Comparison of ENCODE assay signal across 23 mouse cellular contexts in the genomic region with DNA sequence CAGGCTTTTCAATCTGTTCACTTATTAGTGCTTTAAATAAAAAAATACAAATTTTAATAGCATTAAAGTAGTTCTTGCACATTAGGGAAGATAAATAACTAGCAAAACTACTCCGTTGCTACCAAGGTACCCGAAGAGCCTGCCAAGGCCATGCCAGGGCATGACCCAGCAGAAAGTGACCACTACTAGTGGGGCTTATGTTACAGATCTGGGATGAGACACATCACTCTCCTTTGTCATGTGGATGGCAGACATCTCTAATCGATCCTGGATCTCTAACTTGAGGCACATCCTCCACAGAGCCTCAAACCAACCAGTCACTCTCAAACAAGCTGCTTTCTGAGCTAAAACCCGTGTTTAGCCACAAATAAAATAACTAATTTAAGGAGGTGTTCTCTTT. TPM values are rescaled to one million over a fixed set of nuclear protein-coding genes. Genes with fewer than 3 reads are reported as not detected.
"Had no signal": no experiment of that assay in that cellular context is flagged by ENCODE, and none has a peak within 500 bp of the region (broad histone marks: within the 10 kb centered on the region; RNA-seq: fewer than 3 reads in every experiment).

No protein-coding gene starts in this region.

- H3K36me3 ChIP-seq: limb, embryonic 10.5 days; limb, embryonic 13.5 days; liver, embryonic 13.5 days; midbrain, embryonic 12.5 days; midbrain, embryonic 15.5 days; neural tube, embryonic 12.5 days; neural tube, embryonic 15.5 days; stomach, embryonic 15.5 days had no signal

- H3K4me2 ChIP-seq: limb, embryonic 13.5 days; liver, embryonic 13.5 days; lung, embryonic 14.5 days; midbrain, embryonic 12.5 days; midbrain, embryonic 15.5 days; neural tube, embryonic 12.5 days; neural tube, embryonic 15.5 days; stomach, embryonic 15.5 days had no signal

- DNase-seq: kidney, adult 9 months; kidney, postnatal 14 days; kidney, postnatal 4 days; liver; liver, embryonic 13.5 days; lung, embryonic 14.5 days; right cerebral cortex, adult 18-20 months; right cerebral cortex, postnatal 14 days; right cerebral cortex, postnatal 4 days; spleen, adult 18-20 months; thymus, postnatal 25 days had no signal

- H3K4me3 ChIP-seq: limb, embryonic 10.5 days; limb, embryonic 13.5 days; liver, embryonic 13.5 days; midbrain, embryonic 12.5 days; midbrain, embryonic 15.5 days; neural tube, embryonic 12.5 days; neural tube, embryonic 15.5 days; stomach, embryonic 15.5 days had no signal

- H3K27ac ChIP-seq: limb, embryonic 10.5 days; limb, embryonic 13.5 days; liver, embryonic 13.5 days; macrophage; midbrain, embryonic 12.5 days; midbrain, embryonic 15.5 days; neural tube, embryonic 12.5 days; neural tube, embryonic 15.5 days; stomach, embryonic 15.5 days had no signal

- ATAC-seq: lung, postnatal 0 days; midbrain, embryonic 15.5 days had no signal

- H3K4me1 ChIP-seq: limb, embryonic 10.5 days; limb, embryonic 13.5 days; liver, embryonic 13.5 days; midbrain, embryonic 15.5 days; neural tube, embryonic 12.5 days; stomach, embryonic 15.5 days had no signal

- H3K27me3 ChIP-seq: limb, embryonic 13.5 days; liver, embryonic 13.5 days; midbrain, embryonic 12.5 days; midbrain, embryonic 15.5 days; neural tube, embryonic 12.5 days; neural tube, embryonic 15.5 days; stomach, embryonic 15.5 days had no signal

- H3K9me3 ChIP-seq: limb, embryonic 10.5 days; limb, embryonic 13.5 days; liver, embryonic 13.5 days; midbrain, embryonic 12.5 days; midbrain, embryonic 15.5 days; neural tube, embryonic 12.5 days; neural tube, embryonic 15.5 days; stomach, embryonic 15.5 days had no signal

- H3K9ac ChIP-seq: limb, embryonic 13.5 days; liver, embryonic 13.5 days; lung, embryonic 14.5 days; midbrain, embryonic 12.5 days; midbrain, embryonic 15.5 days; neural tube, embryonic 12.5 days; neural tube, embryonic 15.5 days; stomach, embryonic 15.5 days had no signal

RNA-seq across cellular contexts. Expression of a gene that starts 14.1 kb away (rescaled TPM):
- total RNA-seq: layer of hippocampus, adult 18-20 months; layer of hippocampus, postnatal 14 days; megakaryocyte, adult 5-6 weeks had no signal
- polyA plus RNA-seq: macrophage; midbrain, embryonic 12.5 days; midbrain, embryonic 15.5 days had no signal
